Mouse (Mus musculus): ENCODE data around the gene Arhgap35. TPM values are rescaled to one million over a fixed set of nuclear protein-coding genes. Genes with fewer than 3 reads are reported as not detected.

Gene Arhgap35
- polyA plus RNA-seq, 1 experiment from 2014 or later, result 32.6 TPM

- DNase-seq (ENCODE audit: low spot score) (no peak), ATAC-seq (replicated peaks; ENCODE audit: insufficient number of reproducible peaks, low FRiP score, low TSS enrichment, low read depth) (no peak)
- no peaks in the 10 kb centered on the region for H3K4me1 ChIP-seq (ENCODE audit: control insufficient read depth, insufficient read depth, low read length)
- 90% methylated on average over 3 of the region's 3 CpGs for WGBS
- no peaks in the 10 kb centered on the region for H3K27me3 ChIP-seq (ENCODE audit: control insufficient read depth, insufficient read depth, low read length)
- H3K9me3 ChIP-seq (replicated peaks; ENCODE audit: control insufficient read depth, low read length), result no peaks in the 10 kb centered on the region
- peaks cover 6% of the 10 kb centered on the region for H3K36me3 ChIP-seq (replicated peaks; ENCODE audit: control insufficient read depth, insufficient read depth, low read depth, low read length)
- H3K27ac ChIP-seq (replicated peaks; ENCODE audit: low read depth, low read length), result no peak overlapping the region
- no peak overlapping the region for H3K4me3 ChIP-seq (ENCODE audit: low read depth, low read length)
- no peak overlapping the region for H3K4me2 ChIP-seq (ENCODE audit: low read depth, low read length)
- no peak overlapping the region for H3K9ac ChIP-seq (replicated peaks; ENCODE audit: low read length)
Observed at GRCm38 (mm10) chr7:16505226-16505593, 109.6 kb downstream of the Arhgap35 start.

- no peak overlapping the region for H3K4me3 ChIP-seq (ENCODE audit: low read depth, low read length)
- H3K27ac ChIP-seq (replicated peaks; ENCODE audit: low read depth, low read length), result no peak overlapping the region
- DNase-seq (ENCODE audit: low spot score) (no peak), ATAC-seq (replicated peaks; ENCODE audit: insufficient number of reproducible peaks, low FRiP score, low TSS enrichment, low read depth) (no peak)
- H3K9me3 ChIP-seq (replicated peaks; ENCODE audit: control insufficient read depth, low read length), result no peaks in the 10 kb centered on the region
- WGBS, result 83% methylated on average over 2 of the region's 2 CpGs
- no peak overlapping the region for H3K4me2 ChIP-seq (ENCODE audit: low read depth, low read length)
- H3K27me3 ChIP-seq (ENCODE audit: control insufficient read depth, insufficient read depth, low read length), result no peaks in the 10 kb centered on the region
- H3K4me1 ChIP-seq (ENCODE audit: control insufficient read depth, insufficient read depth, low read length), result no peaks in the 10 kb centered on the region
- peaks cover 6% of the 10 kb centered on the region for H3K36me3 ChIP-seq (replicated peaks; ENCODE audit: control insufficient read depth, insufficient read depth, low read depth, low read length)
- no peak overlapping the region for H3K9ac ChIP-seq (replicated peaks; ENCODE audit: low read length)
Observed at GRCm38 (mm10) chr7:16504573-16505225, 110.1 kb downstream of the Arhgap35 start.

GRCm38 (mm10) chr7:16501571-16501970 lies 113.2 kb downstream of the Arhgap35 start:
- Histone ChIP-seq H3K9ac (replicated peaks; ENCODE audit: low read length) (no peak overlapping the region), H3K27me3 (ENCODE audit: control insufficient read depth, insufficient read depth, low read length) (no peaks in the 10 kb centered on the region), H3K4me3 (ENCODE audit: low read depth, low read length) (no peak overlapping the region), H3K9me3 (replicated peaks; ENCODE audit: control insufficient read depth, low read length) (no peaks in the 10 kb centered on the region), H3K36me3 (replicated peaks; ENCODE audit: control insufficient read depth, insufficient read depth, low read depth, low read length) (peaks cover 22% of the 10 kb centered on the region), H3K27ac (replicated peaks; ENCODE audit: low read depth, low read length) (no peak overlapping the region), H3K4me2 (ENCODE audit: low read depth, low read length) (no peak overlapping the region), H3K4me1 (ENCODE audit: control insufficient read depth, insufficient read depth, low read length) (no peaks in the 10 kb centered on the region)
- no peak for DNase-seq (ENCODE audit: low spot score)
- ATAC-seq (replicated peaks; ENCODE audit: insufficient number of reproducible peaks, low FRiP score, low TSS enrichment, low read depth), result no peak
- WGBS, result 88% methylated on average over 4 of the region's 4 CpGs

- no peak for DNase-seq (ENCODE audit: low spot score)
- H3K9me3 ChIP-seq (replicated peaks; ENCODE audit: control insufficient read depth, low read length), result no peaks in the 10 kb centered on the region
- ATAC-seq (replicated peaks; ENCODE audit: insufficient number of reproducible peaks, low FRiP score, low TSS enrichment, low read depth), result no peak
- H3K27ac ChIP-seq (replicated peaks; ENCODE audit: low read depth, low read length), result no peak overlapping the region
- H3K9ac ChIP-seq (replicated peaks; ENCODE audit: low read length), result no peak overlapping the region
- H3K27me3 ChIP-seq (ENCODE audit: control insufficient read depth, insufficient read depth, low read length), result no peaks in the 10 kb centered on the region
- no peak overlapping the region for H3K4me2 ChIP-seq (ENCODE audit: low read depth, low read length)
- H3K36me3 ChIP-seq (replicated peaks; ENCODE audit: control insufficient read depth, insufficient read depth, low read depth, low read length), result peaks cover 25% of the 10 kb centered on the region
- H3K4me3 ChIP-seq (ENCODE audit: low read depth, low read length), result no peak overlapping the region
- H3K4me1 ChIP-seq (ENCODE audit: control insufficient read depth, insufficient read depth, low read length), result no peaks in the 10 kb centered on the region
- WGBS, result 85% methylated on average over 6 of the region's 6 CpGs
Observed at GRCm38 (mm10) chr7:16499671-16500104, 115.1 kb downstream of the Arhgap35 start.

GRCm38 (mm10) chr7:16496260-16496659 lies 118.5 kb downstream of the Arhgap35 start:
- Histone ChIP-seq H3K4me2 (ENCODE audit: low read depth, low read length) (no peak overlapping the region), H3K4me1 (ENCODE audit: control insufficient read depth, insufficient read depth, low read length) (no peaks in the 10 kb centered on the region), H3K36me3 (replicated peaks; ENCODE audit: control insufficient read depth, insufficient read depth, low read depth, low read length) (peaks cover 19% of the 10 kb centered on the region), H3K27me3 (ENCODE audit: control insufficient read depth, insufficient read depth, low read length) (no peaks in the 10 kb centered on the region), H3K9me3 (replicated peaks; ENCODE audit: control insufficient read depth, low read length) (no peaks in the 10 kb centered on the region), H3K4me3 (ENCODE audit: low read depth, low read length) (no peak overlapping the region), H3K9ac (replicated peaks; ENCODE audit: low read length) (no peak overlapping the region), H3K27ac (replicated peaks; ENCODE audit: low read depth, low read length) (no peak overlapping the region)
- no peak for DNase-seq (ENCODE audit: low spot score)
- no peak for ATAC-seq (replicated peaks; ENCODE audit: insufficient number of reproducible peaks, low FRiP score, low TSS enrichment, low read depth)
- WGBS, result 95% methylated on average over 3 of the region's 3 CpGs

GRCm38 (mm10) chr7:16493361-16493760 lies 121.4 kb downstream of the Arhgap35 start:
- 36% methylated on average over 2 of the region's 2 CpGs for WGBS
- H3K4me1 ChIP-seq (ENCODE audit: control insufficient read depth, insufficient read depth, low read length), result no peaks in the 10 kb centered on the region
- ATAC-seq (replicated peaks; ENCODE audit: insufficient number of reproducible peaks, low FRiP score, low TSS enrichment, low read depth), result no peak

GRCm38 (mm10) chr7:16492211-16492610 lies 122.6 kb downstream of the Arhgap35 start:
- H3K27ac ChIP-seq (replicated peaks; ENCODE audit: low read depth, low read length), result no peak overlapping the region

More at GRCm38 (mm10) chr7:16493361-16493760, 121.4 kb downstream of the Arhgap35 start:
- H3K4me2 ChIP-seq (ENCODE audit: low read depth, low read length), result no peak overlapping the region
- H3K36me3 ChIP-seq (replicated peaks; ENCODE audit: control insufficient read depth, insufficient read depth, low read depth, low read length), result peaks cover 19% of the 10 kb centered on the region
- no peaks in the 10 kb centered on the region for H3K9me3 ChIP-seq (replicated peaks; ENCODE audit: control insufficient read depth, low read length)
- H3K9ac ChIP-seq (replicated peaks; ENCODE audit: low read length), result no peak overlapping the region
- no peaks in the 10 kb centered on the region for H3K27me3 ChIP-seq (ENCODE audit: control insufficient read depth, insufficient read depth, low read length)
- peak; percentile 64 for DNase-seq (ENCODE audit: low spot score)
- H3K4me3 ChIP-seq (ENCODE audit: low read depth, low read length), result no peak overlapping the region
- no peak overlapping the region for H3K27ac ChIP-seq (replicated peaks; ENCODE audit: low read depth, low read length)

GRCm38 (mm10) chr7:16491759-16492158 lies 123.0 kb downstream of the Arhgap35 start:
- ATAC-seq (replicated peaks; ENCODE audit: insufficient number of reproducible peaks, low FRiP score, low TSS enrichment, low read depth) (no peak), DNase-seq (ENCODE audit: low spot score) (peak; percentile 77)
- H3K9me3 ChIP-seq (replicated peaks; ENCODE audit: control insufficient read depth, low read length), result no peaks in the 10 kb centered on the region
- H3K9ac ChIP-seq (replicated peaks; ENCODE audit: low read length), result no peak overlapping the region
- peaks cover 5% of the 10 kb centered on the region; the same call in 1 of the 2 replicates for H3K36me3 ChIP-seq (replicated peaks; ENCODE audit: control insufficient read depth, insufficient read depth, low read depth, low read length)
- H3K4me1 ChIP-seq (ENCODE audit: control insufficient read depth, insufficient read depth, low read length), result no peaks in the 10 kb centered on the region
- no peak overlapping the region for H3K4me2 ChIP-seq (ENCODE audit: low read depth, low read length)
- no peaks in the 10 kb centered on the region for H3K27me3 ChIP-seq (ENCODE audit: control insufficient read depth, insufficient read depth, low read length)
- no peak overlapping the region for H3K27ac ChIP-seq (replicated peaks; ENCODE audit: low read depth, low read length)
- WGBS, result 25% methylated on average over 3 of the region's 3 CpGs
- no peak overlapping the region for H3K4me3 ChIP-seq (ENCODE audit: low read depth, low read length)

More at GRCm38 (mm10) chr7:16492211-16492610, 122.6 kb downstream of the Arhgap35 start:
- Histone ChIP-seq H3K4me2 (ENCODE audit: low read depth, low read length) (no peak overlapping the region), H3K36me3 (replicated peaks; ENCODE audit: control insufficient read depth, insufficient read depth, low read depth, low read length) (peaks cover 8% of the 10 kb centered on the region), H3K9me3 (replicated peaks; ENCODE audit: control insufficient read depth, low read length) (no peaks in the 10 kb centered on the region), H3K4me1 (ENCODE audit: control insufficient read depth, insufficient read depth, low read length) (no peaks in the 10 kb centered on the region), H3K27me3 (ENCODE audit: control insufficient read depth, insufficient read depth, low read length) (no peaks in the 10 kb centered on the region), H3K4me3 (ENCODE audit: low read depth, low read length) (no peak overlapping the region), H3K9ac (replicated peaks; ENCODE audit: low read length) (no peak overlapping the region)
- 59% methylated on average over 3 of the region's 3 CpGs for WGBS
- DNase-seq (ENCODE audit: low spot score) (no peak), ATAC-seq (replicated peaks; ENCODE audit: insufficient number of reproducible peaks, low FRiP score, low TSS enrichment, low read depth) (no peak)
